Mouse (Mus musculus) ovary, adult 2 months (tissue): ENCODE data around the gene Cib1. TPM values are rescaled to one million over a fixed set of nuclear protein-coding genes. Genes with fewer than 3 reads are reported as not detected.

Experiments used
- polyA plus RNA-seq: library from polyadenylated mRNA; depleted of rRNA; stranded (reverse); fragments of >200 nt; gene quantifications from 2 replicates; pipeline ENCODE4 v1.2.3, GENCODE M21; 2012; rRNA removed

The Cib1 gene
- polyA plus RNA-seq: 93.4 and 103 TPM in 2 replicates

DNA sequence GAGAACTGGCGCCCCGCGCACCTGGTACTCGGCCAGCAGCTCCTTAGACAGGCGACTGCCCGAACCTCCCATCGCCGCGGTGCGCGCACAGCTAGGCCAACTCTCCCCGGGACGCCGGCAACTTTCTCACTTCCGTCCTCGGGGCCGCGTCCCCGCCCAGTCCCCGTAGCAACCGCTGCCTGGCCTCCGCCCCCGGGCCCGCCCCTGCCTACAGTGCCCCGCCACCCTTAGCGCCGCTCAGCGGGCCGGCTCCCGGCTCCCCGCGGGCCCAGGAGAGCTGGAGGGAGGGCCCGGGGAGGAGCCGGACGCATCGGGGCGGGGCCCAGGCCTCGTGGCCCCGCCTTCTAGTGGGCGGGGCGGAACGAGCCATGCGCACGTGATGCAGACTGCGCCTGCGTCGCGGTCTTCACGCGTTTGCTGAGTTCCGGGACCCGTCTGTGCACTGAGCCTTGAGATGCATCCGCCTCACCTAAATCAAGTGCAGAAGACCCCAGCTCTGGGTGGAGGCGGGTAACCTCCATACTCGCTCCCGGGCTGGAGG lies at the start of gene Cib1, which contains the start of gene Gdpgp1:
TSS of gene Cib1 (minus strand) at position 325 of the 541 bp plus-strand sequence.
TSS of gene Gdpgp1 (plus strand) at position 377 of the 541 bp plus-strand sequence.

DNA sequence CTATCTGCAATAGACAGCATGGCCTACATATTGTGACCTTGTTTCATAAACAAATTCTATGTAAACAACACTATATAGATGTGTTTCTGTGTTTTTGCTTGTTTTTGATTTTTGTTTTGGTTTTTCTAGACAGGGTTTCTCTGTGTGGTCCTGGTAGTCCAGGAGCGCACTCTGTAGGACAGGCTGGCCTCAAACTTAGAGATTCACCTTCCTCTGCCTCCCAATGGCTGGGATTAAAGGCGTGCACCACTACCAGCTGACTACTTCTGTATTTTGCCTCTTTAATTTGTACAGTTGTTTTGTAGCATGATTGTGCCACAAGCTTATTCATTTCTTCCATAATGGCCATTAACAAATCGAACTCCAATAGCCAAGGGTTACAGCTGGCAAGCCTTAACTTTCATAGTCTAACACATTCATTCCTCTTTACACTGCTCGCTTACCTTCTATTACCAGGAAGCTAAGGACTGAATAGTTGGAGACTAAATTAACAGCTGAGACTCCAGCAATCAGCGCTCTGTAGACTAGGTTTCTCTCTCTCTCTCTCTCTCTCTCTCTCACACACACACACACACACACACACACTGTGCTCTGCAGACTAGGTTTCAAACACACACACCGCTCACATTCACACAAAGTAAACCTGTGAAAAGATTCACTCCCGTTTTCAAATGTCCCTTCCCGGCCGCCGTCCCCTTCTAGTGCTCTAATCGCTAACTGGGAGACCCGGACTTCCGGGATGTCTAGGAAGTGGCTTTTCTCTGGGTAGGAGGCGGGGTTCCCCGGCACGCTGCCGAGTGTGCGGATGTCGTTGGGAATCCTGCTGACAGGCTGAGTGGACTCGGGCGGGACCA lies 36.5 kb upstream of the Cib1 start, which contains the start of gene Vps33b:
TSS of gene Vps33b (plus strand) at position 753 of the 854 bp plus-strand sequence.

DNA sequence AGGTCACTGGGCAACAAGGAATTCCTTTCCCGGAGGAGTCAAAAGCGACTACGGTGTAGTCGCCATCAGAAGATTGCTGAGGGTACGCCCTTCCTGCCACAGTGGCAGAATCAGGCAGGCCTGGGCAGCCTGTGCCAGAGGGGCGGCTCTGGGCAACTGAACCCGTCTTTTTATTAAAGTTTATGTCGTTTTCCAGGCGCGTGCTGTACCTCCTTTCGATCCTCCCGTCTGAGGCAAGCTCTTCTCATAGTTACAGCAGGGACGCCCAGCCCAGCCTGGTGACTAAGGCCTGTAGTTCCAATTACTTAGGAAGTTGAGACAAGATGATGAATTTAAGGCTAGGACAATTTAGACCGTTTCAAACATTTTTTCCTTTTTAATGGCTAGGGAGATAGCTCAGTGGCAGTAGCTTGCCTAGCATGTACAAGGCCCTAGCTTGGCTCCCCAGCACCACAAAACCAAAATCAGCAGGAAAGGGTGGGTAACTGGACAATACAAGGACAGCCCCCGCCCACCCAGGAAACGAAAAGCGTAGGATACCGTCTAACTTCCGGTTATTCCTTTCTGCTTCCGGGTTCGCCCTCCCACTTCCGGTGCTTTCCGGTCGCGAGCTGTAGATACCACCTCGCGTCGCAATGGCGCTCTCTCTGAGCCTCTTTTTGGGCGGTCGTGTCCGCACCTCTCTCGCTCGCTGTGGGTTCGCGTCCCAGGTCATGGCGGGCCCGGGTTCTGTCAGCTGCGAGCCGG lies 28.2 kb upstream of the Cib1 start, which contains the start of gene Ngrn:
TSS of gene Ngrn (plus strand) at position 591 of the 747 bp plus-strand sequence.

DNA sequence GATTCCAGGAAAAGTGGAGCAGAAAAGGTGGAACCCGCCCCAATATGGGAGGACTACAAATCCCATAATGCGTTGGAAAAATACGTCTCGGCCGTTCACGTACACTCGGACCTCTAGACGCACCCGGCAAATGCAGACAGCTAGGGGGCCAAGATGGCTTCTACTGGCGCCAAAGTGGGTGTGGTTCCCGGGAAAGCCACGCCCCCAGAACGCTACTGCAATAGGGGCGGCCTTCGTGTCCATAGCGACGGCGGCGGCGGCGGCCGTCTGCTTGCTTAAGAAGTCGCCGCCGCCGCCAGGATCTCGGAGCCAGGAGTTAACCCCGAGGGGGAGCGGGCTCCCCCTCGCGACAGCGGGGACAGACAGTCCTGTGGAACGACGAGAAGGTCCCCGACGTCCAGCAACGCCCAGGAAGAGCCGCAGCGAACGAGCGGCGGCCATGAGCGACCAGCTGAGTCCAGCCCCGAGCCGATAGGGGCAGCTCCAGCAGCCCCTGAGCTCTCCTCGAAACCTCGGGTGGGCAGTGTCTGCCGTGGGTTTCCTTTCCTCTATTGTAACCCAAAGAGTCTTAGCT lies 13.6 kb upstream of the Cib1 start, which contains the start of gene Ttll13:
TSS of gene Ttll13 (plus strand) at position 229 of the 574 bp plus-strand sequence.

DNA sequence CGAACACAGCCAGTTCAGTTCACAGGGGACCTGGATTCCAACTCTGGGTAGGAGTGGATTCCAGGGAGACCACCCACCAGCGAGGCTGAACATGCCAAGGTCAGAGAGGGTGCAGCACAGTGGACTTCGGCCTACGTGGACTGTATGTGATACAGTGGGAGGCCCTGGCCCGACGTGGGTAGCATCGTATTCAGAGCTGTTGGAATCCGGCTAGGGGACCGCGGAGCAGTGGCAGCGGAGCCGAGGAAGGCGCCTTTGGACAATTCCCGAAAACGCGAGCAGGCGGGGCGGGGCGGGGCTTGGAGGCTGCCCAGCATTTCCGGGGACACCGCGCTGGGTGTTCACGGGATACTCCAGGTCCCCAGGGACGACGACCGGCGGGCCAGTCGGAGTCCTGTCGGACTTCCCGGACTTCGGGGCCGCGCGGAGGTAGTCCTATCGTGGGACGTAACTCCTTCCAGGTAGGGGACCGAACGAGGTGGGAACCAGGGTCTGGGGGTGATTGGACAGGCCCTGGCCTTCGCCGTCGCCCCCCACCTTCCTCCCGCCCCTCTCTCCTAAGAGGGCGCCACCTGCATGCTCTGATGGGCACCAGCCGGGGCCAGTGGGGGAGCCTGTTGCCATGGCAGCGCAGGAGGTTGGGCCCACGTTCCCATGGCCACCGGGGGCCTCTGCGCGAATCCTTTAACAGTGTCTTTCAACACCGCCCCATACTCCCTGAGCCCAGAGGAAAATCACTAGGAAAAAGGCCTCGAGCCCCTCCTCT lies 45.9 kb downstream of the Cib1 start, which contains the start of gene Sema4b:
TSS of gene Sema4b (plus strand) at position 311 of the 766 bp plus-strand sequence.

Other genes with a start within 250 kb of the Cib1 start
- gene Zfp710, start 208.0 kb downstream of the Cib1 start, polyA plus RNA-seq: 35.9 and 41.9 TPM in 2 replicates
- 201 and 250 TPM in 2 replicates for gene Idh2, start 117.4 kb downstream of the Cib1 start, polyA plus RNA-seq
- gene Sema4b, start 46.0 kb downstream of the Cib1 start, polyA plus RNA-seq: 60.8 and 62.2 TPM in 2 replicates
- 2.4 and 2.7 TPM in 2 replicates for gene Gdpgp1, start 52 bp upstream of the Cib1 start, polyA plus RNA-seq
- 1.2 and 1.3 TPM in 2 replicates for gene Ttll13, start 13.6 kb upstream of the Cib1 start, polyA plus RNA-seq
- 25.8 and 29.8 TPM in 2 replicates for gene Ngrn, start 28.4 kb upstream of the Cib1 start, polyA plus RNA-seq
- 8.8 and 13.5 TPM in 2 replicates for gene Vps33b, start 36.8 kb upstream of the Cib1 start, polyA plus RNA-seq
- 18.5 and 34.2 TPM in 2 replicates for gene Prc1, start 61.6 kb upstream of the Cib1 start, polyA plus RNA-seq
- 15.9 and 19.6 TPM in 2 replicates for gene Rccd1, start 91.6 kb upstream of the Cib1 start, polyA plus RNA-seq
- 126 and 132 TPM in 2 replicates for gene Unc45a, start 108.2 kb upstream of the Cib1 start, polyA plus RNA-seq
- gene Hddc3, start 110.3 kb upstream of the Cib1 start, polyA plus RNA-seq: 34.4 and 38.4 TPM in 2 replicates
- gene Man2a2, start 138.6 kb upstream of the Cib1 start, polyA plus RNA-seq: 155 and 175 TPM in 2 replicates
- 20.7 and 30.8 TPM in 2 replicates for gene Fes, start 155.1 kb upstream of the Cib1 start, polyA plus RNA-seq
- 154 and 156 TPM in 2 replicates for gene Furin, start 172.6 kb upstream of the Cib1 start, polyA plus RNA-seq